Mouse (Mus musculus) T-helper 17 cell (primary cell): Measurements from ENCODE around the gene Jup.

Source experiments
- in situ Hi-C, 2 experiments: fragments of 300-600 bp; cut with MboI, MseI; formaldehyde crosslinking; loops; 1 replicate in 1 of 2; 2 replicates in 1 of 2; pipeline ENCODE4 v1.15.1; 2025; ENCODE audit warnings: high pct_unique_total_duplicates in 2 of 2

Jup gene

DNA sequence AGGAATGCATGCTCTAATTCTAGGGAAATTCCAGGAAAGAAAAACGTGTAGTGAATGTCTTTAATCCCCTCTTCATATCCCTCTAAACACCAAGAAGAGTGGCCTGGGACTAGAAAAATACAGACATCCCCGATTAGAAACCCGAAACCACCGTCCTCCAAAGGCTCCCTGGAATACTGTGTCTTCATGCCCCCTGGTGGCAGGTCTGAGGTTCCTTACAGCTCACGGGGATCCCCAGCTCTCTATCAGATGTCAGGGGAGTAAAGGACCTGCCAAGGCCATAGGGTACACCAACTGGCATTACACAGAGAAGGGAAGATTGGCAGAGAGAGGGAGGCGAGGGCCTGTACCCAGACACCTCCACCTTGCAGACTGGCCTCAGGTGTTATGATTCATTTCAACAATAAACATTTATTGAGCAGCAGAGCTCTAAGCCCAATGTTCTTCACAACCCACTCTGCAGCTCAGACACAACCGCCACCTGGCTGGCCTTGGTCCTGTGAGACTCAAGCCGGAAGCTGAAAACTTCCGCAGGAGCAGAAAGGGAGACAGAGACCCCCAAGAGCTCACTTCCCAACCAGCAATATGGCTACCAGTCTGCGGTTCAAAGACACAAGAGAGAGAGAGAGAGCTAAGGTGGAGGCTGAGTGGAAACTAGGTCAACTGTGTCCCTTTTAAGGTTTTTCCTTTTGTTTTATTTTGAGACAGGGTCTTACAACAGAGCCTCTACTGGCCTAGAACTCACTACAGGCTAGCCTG is 10.7 kb upstream of the Jup start:
- in situ Hi-C loops, result no loop called here

DNA sequence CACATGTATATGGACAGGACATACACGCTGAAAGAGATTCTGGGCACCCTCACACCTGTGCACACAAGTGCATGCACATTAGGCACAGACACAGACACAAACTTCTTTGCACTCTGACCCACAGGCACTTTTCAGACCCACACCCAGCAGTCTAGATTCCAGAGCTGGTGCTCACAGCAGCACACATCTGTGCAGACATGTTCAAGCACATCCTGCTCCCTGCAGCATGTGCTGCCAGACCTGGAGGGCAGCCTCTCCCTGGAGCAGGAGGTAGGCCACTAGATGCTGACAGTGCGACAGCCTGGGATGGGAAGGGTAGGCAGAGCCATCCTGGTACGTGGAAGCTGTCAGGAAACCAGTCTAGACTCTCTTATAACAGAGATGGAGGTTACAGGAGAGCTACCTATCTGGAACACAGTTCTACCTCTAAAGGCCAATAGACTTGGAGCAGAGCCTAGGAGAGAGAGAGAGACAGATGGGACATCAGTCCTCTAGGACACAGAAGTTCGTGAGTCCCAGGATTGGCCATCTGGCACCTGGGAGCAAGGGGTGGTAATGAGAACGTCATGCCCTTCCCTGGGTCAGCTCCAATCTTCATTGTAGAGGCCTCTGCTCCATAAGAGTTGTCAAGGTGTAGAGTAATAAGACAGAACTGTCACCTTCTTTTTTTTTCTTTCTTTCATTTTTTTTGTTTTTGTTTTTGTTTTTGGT is 9.6 kb upstream of the Jup start:
- in situ Hi-C loops, result no loop called here

GRCm38 (mm10) chr11:100406273-100406672 is 8.7 kb upstream of the Jup start:
- in situ Hi-C loops, result no loop called here

- in situ Hi-C loops, result no loop called here
Measured at GRCm38 (mm10) chr11:100404456-100405074, 7.0 kb upstream of the Jup start.

- in situ Hi-C loops, result no loop called here
Measured at GRCm38 (mm10) chr11:100403445-100404134, 6.0 kb upstream of the Jup start.

- in situ Hi-C loops, result no loop called here
Measured at GRCm38 (mm10) chr11:100402682-100403081, 5.1 kb upstream of the Jup start.

- in situ Hi-C loops, result no loop called here
Measured at GRCm38 (mm10) chr11:100402240-100402639, 4.7 kb upstream of the Jup start.

DNA sequence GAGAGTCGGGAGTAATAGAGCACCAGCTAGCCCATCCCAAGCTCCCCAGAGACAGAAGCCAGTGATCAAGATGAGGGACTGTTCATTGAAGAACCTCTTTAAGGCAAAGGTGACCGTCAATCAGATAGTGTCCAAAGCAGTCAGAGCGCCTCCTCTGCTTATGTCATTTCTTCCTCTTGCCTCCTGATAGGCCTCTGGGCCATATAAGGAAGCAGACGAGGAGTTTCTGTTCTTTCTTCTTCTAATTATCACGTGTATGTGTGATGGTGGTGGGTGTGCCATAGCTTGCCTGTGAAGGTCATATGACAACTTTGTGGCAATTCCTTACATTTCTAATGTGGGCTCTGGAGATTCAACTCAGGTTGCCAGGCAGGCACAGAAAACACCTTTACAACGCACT is 3.3 kb upstream of the Jup start:
- in situ Hi-C loops, result no loop called here

DNA sequence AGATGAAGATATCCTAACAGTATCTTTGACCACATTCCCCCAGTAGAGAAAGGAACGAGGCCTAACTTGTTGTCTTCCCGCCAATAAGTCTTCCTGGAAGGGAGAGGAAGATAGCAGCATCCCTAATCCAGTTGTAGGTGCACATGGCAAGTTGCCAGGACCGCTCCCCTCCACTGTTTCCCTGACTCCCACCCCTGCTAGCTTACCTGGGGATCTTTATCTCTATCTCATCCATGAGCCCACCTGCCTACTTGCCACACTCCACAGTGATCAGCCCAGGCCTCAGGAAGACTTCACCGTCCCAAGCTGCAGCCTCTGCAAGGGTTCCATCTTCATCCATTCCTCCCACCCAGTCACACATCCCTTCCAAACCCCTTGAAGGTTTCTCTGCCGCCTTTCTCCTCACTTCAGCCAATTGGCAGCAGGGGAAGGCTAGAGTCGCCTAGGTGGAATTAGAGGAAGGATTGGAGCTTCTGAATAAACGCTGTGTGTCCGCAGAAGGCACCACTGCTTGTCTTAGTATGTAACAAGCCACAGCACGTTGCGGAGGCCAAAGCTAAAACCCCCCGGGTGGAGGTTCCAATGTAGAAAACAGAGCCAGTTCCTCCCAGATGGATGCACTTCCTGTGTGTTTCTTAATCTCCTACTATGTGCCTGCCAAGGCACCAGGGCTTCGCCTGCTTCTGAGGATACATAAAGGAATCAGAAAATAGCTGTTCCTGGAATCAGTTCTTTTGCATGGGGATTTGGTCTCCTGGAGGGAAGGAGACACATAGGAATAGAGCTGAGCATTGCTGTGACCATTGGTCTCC is 2.4 kb upstream of the Jup start:
- in situ Hi-C loops, result no loop called here

DNA sequence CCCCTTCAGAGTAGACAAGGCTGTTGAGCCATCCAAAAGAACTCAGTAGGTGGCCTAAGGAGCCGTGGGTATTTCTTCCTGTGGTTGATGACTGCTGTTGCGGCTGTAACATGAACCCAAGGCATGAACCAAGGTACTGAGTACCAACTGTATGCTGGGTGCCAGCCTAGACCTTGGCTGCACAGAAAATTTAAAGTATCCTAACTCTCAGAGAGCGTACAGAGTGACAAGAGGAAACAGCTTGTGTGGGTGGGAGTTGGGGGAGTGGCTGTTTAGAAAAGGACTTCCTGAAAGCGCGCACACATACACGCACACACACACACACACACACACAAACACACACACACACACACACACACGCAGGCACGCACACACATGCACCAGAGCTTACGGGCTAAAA is 1.8 kb upstream of the Jup start:
- in situ Hi-C loops, result no loop called here

- in situ Hi-C loops, result no loop called here
Measured at GRCm38 (mm10) chr11:100398517-100398916, 954 bp upstream of the Jup start.

DNA sequence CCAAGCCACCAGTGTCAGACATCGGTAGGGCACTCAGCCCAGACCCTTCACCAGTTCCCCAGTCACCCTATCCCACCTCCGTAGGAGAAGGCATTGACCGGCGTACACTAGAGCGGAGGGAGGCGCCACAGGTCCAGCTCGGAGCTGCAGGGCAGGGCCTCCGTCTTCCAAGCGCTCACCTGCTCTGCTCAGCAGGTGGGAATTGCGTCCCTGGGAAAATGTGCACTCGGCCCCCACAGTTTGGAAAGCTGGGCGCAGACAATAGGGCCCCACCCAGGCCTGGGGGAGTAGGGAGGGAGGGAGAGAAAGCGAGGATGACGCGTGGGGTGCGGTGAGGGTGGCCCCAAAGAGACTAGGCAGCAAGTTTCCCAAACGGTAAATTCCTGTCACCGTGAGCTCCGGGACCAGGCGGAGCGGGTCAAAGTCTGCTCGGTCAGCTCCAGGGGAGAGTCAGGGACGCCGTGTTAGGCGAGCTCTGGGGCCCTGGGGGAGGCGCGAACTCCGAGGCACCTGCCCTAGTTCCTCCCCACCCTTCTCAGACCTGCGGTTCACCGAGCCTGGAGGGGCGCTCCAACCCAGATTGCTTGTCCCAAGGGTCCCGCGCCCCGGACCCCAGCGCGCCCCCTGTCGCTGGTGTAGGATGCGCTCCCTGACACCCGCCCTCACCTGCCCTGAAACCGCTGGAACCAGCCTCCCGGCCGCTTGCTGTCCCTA is 520 bp downstream of the Jup start:
- in situ Hi-C loops, result no loop called here

DNA sequence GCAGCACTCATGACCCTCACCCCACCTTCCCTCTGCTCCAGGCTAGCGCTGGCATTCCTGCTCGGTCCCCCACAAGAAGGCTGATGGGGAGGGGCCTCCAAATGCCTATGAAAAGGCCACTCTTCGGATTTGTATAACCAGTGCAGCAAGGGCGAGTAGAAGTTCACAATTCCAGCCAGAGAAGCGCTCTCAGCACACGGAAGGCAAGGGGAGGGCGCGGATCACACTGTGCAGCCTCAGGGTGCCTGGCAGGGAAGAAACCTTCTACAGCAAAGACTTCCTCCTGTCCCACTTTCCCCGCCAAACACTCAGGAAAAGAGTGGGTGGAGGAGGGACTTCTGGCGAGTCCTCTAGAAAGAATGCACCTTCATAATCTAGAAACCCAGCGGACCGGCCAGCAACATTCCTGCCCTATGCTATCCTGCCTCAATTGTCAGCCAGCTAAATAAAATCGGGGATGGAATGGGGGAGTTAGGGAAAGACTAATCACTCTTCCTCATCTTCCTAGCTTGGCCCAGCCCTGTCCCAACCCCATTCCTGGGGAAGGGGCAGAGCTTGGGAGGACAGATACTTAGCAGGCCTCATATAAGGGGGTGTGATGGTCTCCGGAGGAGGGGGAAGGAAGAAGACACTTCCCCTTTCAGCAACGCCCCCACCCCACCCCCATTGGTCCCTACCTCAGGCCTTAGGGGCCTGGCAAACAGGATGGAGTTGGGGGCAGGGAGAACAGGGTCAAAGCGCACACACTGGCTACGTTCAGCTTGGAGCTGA is 1.5 kb downstream of the Jup start:
- in situ Hi-C loops, result no loop called here

- in situ Hi-C loops, result no loop called here
Measured at GRCm38 (mm10) chr11:100395200-100395599, 2.4 kb downstream of the Jup start.

DNA sequence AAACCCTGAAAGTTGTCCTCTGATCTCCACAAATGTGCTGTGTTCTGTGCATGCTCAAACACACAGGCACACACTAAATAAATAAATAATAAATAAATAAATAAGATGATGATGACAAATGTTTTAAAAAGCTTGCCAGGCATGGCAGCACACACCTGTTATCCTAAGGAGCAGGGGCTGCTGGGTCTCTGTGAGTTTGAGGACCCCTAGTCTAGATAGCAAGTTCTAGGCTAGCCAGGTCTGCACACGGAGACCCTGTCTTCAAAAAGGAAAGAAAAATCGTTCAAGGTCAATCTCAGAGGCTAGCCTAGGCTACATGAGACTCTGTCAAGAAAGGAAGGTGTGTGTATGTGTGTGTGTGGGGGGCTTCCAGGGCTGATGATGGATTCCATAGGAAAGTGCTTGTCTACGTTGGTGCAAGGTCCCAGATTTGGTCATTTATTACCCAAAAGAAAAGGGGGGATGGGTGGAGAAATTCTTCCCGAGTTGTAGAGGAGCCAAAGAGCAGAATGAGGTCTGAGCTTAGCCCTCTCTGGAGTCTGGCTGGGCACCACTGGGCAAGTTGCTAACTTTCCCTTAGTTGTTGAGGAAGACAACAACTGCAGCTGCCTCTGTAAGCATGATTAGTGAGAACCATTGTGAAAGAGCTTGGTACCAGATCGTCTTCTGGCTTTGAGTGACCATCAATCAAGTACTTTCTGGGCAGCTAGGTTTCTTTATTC is 3.0 kb downstream of the Jup start:
- in situ Hi-C loops, result no loop called here

DNA sequence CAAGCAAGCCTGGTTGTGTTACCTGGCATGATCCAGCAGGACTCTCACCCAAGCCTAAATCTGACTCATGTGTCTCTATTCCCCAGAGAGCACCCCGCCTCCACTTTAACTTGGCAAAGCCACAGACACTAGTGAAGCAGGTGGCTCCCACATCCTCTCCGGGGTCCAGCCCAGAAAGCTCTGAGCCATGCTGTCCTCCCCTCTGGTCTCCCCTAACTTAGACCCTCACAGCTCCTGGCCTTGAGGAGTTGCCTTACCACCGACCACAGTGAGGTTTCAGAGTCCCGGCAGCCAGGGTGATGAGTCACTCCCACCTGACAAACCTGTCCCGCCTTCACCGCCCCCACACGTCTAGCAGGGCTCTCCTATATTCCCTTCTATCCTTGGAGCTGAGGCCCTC is 3.8 kb downstream of the Jup start:
- in situ Hi-C loops, result no loop called here

DNA sequence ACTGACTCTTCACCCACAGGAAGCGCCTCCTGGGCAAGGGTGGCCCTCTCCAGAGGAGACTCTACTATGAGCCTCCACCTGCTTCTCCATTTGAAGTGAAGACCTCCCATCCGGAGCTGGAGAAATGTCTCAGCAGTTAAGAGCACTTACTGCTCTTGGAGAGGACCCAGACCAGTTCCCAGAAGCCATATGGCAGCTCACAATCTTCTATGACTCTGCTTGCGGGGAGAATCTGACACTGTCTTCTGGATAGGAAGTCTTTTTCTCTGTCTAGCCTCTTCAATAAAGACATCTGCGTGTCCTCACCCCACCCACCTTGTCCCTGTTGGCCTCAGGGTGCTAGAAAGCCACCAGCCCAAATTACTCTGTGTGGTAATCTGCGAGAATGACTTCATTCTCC is 4.6 kb downstream of the Jup start:
- in situ Hi-C loops, result no loop called here

DNA sequence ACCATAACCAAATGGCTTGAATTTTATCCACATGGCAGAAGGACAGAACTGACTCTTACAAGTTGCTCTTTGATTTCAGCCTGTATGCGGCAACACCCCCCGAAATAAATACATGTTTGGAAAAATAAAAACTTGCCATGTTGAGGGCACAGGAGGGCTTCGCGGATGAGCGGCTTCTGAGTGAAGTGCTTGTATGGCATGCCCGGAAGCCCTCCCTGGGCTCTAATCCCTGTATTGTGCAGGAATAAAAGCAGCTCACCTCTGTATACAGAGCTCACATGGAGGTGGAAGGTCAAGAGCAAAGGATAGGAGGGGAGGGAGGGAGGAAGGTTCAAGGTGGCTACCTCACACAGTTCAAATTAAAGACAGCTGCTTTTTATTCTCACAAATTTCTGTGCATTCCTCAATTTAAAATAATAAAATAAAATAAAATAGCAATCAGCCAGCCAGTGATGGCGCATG is 5.6 kb downstream of the Jup start:
- in situ Hi-C loops, result no loop called here
